Mouse (Mus musculus) C2C12 (cell line): ENCODE results near the gene AC129217.1.

Experiments
- CTCF ChIP-seq: IDR thresholded peaks from one replicate; pipeline ENCODE4 v1.5.1; 2011; ENCODE audit not compliant: control insufficient read depth, insufficient read depth, insufficient read length
- FOSL1 ChIP-seq: IDR thresholded peaks from one replicate; pipeline ENCODE4 v1.8.0; 2011; ENCODE audit warnings: mild to moderate bottlenecking, low read length; ENCODE audit not compliant: poor library complexity, insufficient read depth, severe bottlenecking
- MAX ChIP-seq: IDR thresholded peaks from one replicate; pipeline ENCODE4 v1.6.1; 2011; ENCODE audit warnings: mild to moderate bottlenecking, control low read depth
- USF1 ChIP-seq: IDR thresholded peaks from one replicate; pipeline ENCODE4 v1.6.1; 2011; ENCODE audit warnings: low read depth, mild to moderate bottlenecking, control low read depth, moderate library complexity

DNA sequence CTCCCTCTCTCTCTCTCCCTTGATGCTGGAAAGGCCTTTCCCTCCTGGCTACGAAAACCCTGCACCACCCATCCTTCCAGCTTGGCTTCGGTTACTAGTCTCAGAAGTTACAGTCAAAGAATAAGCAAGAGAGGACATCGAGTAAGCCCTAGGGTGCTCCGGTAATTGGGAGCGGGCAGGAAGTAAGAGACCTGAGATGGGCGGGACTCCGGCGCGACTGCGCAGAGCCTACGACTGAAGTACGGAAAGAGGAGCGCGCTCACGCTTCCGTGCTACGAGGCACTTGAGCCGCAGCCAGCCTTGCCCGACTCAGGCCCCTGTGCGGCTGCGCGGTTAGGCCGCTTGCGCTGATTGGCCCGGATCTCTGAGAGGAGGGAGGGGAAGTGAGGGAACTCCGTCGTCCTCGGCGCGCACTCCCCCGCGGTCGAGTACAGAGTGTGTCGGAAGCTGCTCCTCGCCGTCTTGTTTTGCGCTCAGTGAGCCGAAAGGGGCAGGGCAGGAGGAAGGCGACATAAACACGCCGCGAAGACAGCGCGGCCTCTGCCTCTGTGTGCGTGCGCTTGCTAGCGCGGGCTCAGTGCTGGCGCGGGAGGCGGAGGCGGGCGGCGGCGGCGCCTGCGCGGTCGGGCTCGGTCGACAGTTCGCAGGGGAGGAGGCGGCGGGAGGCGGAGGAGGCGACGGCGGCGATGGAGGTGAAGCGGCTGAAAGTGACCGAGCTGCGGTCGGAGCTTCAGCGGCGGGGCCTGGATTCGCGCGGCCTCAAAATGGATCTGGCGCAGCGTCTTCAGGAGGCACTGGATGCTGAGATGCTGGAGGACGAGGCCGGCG, 9.8 kb upstream of the AC129217.1 start, which contains the start of gene Hnrnpul2:
- TF ChIP-seq MAX (peak; percentile 60), CTCF (no peak), USF1 (no peak), FOSL1 (no peak)
